Mouse (Mus musculus): Measurements from ENCODE around the gene Plxna1.

- no peak for TF ChIP-seq CTCF (IDR thresholded peaks at IDR 0.05; ENCODE audit: control insufficient read depth, insufficient read depth, insufficient replicate concordance, low read depth, low read length)
- no peak for TF ChIP-seq POLR2A (IDR thresholded peaks at IDR 0.05; ENCODE audit: control insufficient read depth, low read depth, low read length)
Measured at GRCm38 (mm10) chr6:89360709-89361417, 1.6 kb downstream of the Plxna1 start.
